Mouse (Mus musculus) stomach, embryonic 15.5 days (tissue): ENCODE data around the gene Rps6ka5. TPM values are rescaled to one million over a fixed set of nuclear protein-coding genes. Genes with fewer than 3 reads are reported as not detected.

Experiments used
- ATAC-seq: fragments of 200-750 bp; cut with Nextera tagmentation; 2 replicates; pipeline ENCODE4 v1.8.0; 2017; ENCODE audit warnings: low read depth, moderate number of reproducible peaks, moderate TSS enrichment; ENCODE audit not compliant: insufficient read depth, low FRiP score
- H3K27ac ChIP-seq: fragments of 300-500 bp; sonication (generic); 2 replicates; pipeline ENCODE4 v1.5.1; 2015; ENCODE audit warnings: mild to moderate bottlenecking, inconsistent platforms
- H3K27me3 ChIP-seq: fragments of 300-500 bp; sonication (generic); replicated peaks from 2 replicates; pipeline ENCODE4 v1.6.1; 2015; ENCODE audit warnings: inconsistent platforms
- H3K36me3 ChIP-seq: fragments of 300-500 bp; sonication (generic); 2 replicates; pipeline ENCODE4 v1.6.1; 2015; ENCODE audit warnings: inconsistent platforms
- H3K4me1 ChIP-seq: fragments of 300-500 bp; sonication (generic); 2 replicates; pipeline ENCODE4 v1.6.1; 2015; ENCODE audit warnings: inconsistent platforms
- H3K4me2 ChIP-seq: fragments of 300-500 bp; sonication (generic); 2 replicates; pipeline ENCODE4 v1.6.1; 2015; ENCODE audit warnings: mild to moderate bottlenecking, inconsistent platforms
- H3K4me3 ChIP-seq: fragments of 300-500 bp; sonication (generic); replicated peaks from 2 replicates; pipeline ENCODE4 v1.5.1; 2015; ENCODE audit warnings: inconsistent platforms
- H3K9ac ChIP-seq: fragments of 300-500 bp; sonication (generic); 2 replicates; pipeline ENCODE4 v1.6.1; 2015; ENCODE audit warnings: inconsistent platforms
- H3K9me3 ChIP-seq: fragments of 300-500 bp; sonication (generic); 2 replicates; pipeline ENCODE4 v1.6.1; 2016; ENCODE audit warnings: inconsistent platforms
- WGBS: fragments of 180-500 bp; shearing (Covaris S2); methylation state at CpG from one replicate; pipeline ENCODE4 v1.1.7; 2015; 5-methylcytosine and 5-hydroxymethylcytosine counted together
- polyA plus RNA-seq: library from polyadenylated mRNA; unstranded; fragments of >200 nt; fragmentation: Nextera tagmentation; extraction: Ambion mirVana; gene quantifications from 2 replicates; pipeline ENCODE4 v1.2.1, GENCODE M21; 2015

The Rps6ka5 gene
- polyA plus RNA-seq, 1 experiment from 2014 or later = 3.6 TPM

- no peak overlapping the region for H3K9ac ChIP-seq
- no peak overlapping the region for H3K4me2 ChIP-seq
- ATAC-seq = no peak
- no peaks in the 10 kb centered on the region for H3K4me1 ChIP-seq
- 66% methylated on average over 3 of the region's 3 CpGs for WGBS
- no peak overlapping the region for H3K27ac ChIP-seq
- H3K9me3 ChIP-seq = no peaks in the 10 kb centered on the region
- H3K36me3 ChIP-seq = no peaks in the 10 kb centered on the region
- H3K4me3 ChIP-seq = no peak overlapping the region
- no peaks in the 10 kb centered on the region for H3K27me3 ChIP-seq
Measured at GRCm38 (mm10) chr12:100636733-100637132, 90.0 kb downstream of the Rps6ka5 start.

DNA sequence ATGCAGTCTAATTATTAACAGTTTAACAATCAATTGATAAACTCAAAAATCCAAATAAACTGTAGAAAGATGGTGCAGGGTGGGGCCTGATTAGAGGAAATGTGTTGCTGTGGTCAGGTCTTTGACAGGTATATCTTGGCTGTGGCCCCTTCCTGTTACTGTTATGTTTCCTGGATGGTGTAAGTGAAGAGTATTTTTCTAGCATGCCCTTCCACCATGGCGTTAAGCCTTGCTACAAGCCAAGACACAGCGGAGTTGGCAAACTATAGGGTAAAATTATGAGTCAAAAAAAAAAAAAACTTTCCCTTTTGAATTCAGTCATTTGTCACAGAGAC, 90.5 kb downstream of the Rps6ka5 start:
- no peaks in the 10 kb centered on the region for H3K36me3 ChIP-seq
- 78% methylated on average over 2 of the region's 2 CpGs for WGBS
- ATAC-seq = no peak

GRCm38 (mm10) chr12:100635601-100636298, 91.0 kb downstream of the Rps6ka5 start:
- Histone ChIP-seq H3K4me3 (no peak overlapping the region), H3K4me1 (no peaks in the 10 kb centered on the region), H3K27ac (no peak overlapping the region), H3K9me3 (no peaks in the 10 kb centered on the region), H3K27me3 (no peaks in the 10 kb centered on the region), H3K4me2 (no peak overlapping the region), H3K9ac (no peak overlapping the region), H3K36me3 (no peaks in the 10 kb centered on the region)
- 77% methylated on average over 6 of the region's 6 CpGs for WGBS
- no peak for ATAC-seq

More for the DNA sequence above, 90.5 kb downstream of the Rps6ka5 start:
- Histone ChIP-seq H3K4me2 (no peak overlapping the region), H3K4me3 (no peak overlapping the region), H3K9ac (no peak overlapping the region), H3K27ac (no peak overlapping the region), H3K27me3 (no peaks in the 10 kb centered on the region), H3K4me1 (no peaks in the 10 kb centered on the region), H3K9me3 (no peaks in the 10 kb centered on the region)

GRCm38 (mm10) chr12:100633231-100633630, 93.6 kb downstream of the Rps6ka5 start:
- no peak for ATAC-seq
- no peaks in the 10 kb centered on the region for H3K4me1 ChIP-seq

GRCm38 (mm10) chr12:100631286-100631685, 95.5 kb downstream of the Rps6ka5 start:
- 91% methylated on average over 7 of the region's 7 CpGs for WGBS
- Histone ChIP-seq H3K4me3 (no peak overlapping the region), H3K9me3 (no peaks in the 10 kb centered on the region), H3K27ac (no peak overlapping the region), H3K36me3 (no peaks in the 10 kb centered on the region), H3K9ac (no peak overlapping the region), H3K27me3 (no peaks in the 10 kb centered on the region), H3K4me1 (no peaks in the 10 kb centered on the region), H3K4me2 (no peak overlapping the region)
- ATAC-seq = no peak

More at GRCm38 (mm10) chr12:100633231-100633630, 93.6 kb downstream of the Rps6ka5 start:
- Histone ChIP-seq H3K9ac (no peak overlapping the region), H3K4me2 (no peak overlapping the region), H3K9me3 (no peaks in the 10 kb centered on the region), H3K4me3 (no peak overlapping the region), H3K27me3 (no peaks in the 10 kb centered on the region), H3K27ac (no peak overlapping the region), H3K36me3 (no peaks in the 10 kb centered on the region)
- 77% methylated on average over 3 of the region's 3 CpGs for WGBS

GRCm38 (mm10) chr12:100629126-100629920, 97.5 kb downstream of the Rps6ka5 start:
- Histone ChIP-seq H3K4me2 (no peak overlapping the region), H3K27ac (no peak overlapping the region), H3K4me3 (no peak overlapping the region), H3K9me3 (no peaks in the 10 kb centered on the region), H3K9ac (no peak overlapping the region), H3K36me3 (no peaks in the 10 kb centered on the region), H3K4me1 (no peaks in the 10 kb centered on the region), H3K27me3 (no peaks in the 10 kb centered on the region)
- 82% methylated on average over 6 of the region's 6 CpGs for WGBS
- ATAC-seq = no peak

- 34% methylated on average over 1 of the region's 1 CpGs for WGBS
- Histone ChIP-seq H3K27ac (no peak overlapping the region), H3K9ac (no peak overlapping the region), H3K4me3 (no peak overlapping the region), H3K4me2 (no peak overlapping the region), H3K9me3 (no peaks in the 10 kb centered on the region), H3K36me3 (no peaks in the 10 kb centered on the region), H3K4me1 (no peaks in the 10 kb centered on the region), H3K27me3 (no peaks in the 10 kb centered on the region)
- no peak for ATAC-seq
Measured at GRCm38 (mm10) chr12:100626991-100627677, 99.6 kb downstream of the Rps6ka5 start.

GRCm38 (mm10) chr12:100626273-100626990, 100.4 kb downstream of the Rps6ka5 start:
- Histone ChIP-seq H3K36me3 (no peaks in the 10 kb centered on the region), H3K4me2 (no peak overlapping the region), H3K27me3 (no peaks in the 10 kb centered on the region), H3K9ac (no peak overlapping the region), H3K4me1 (no peaks in the 10 kb centered on the region), H3K27ac (no peak overlapping the region), H3K4me3 (no peak overlapping the region), H3K9me3 (no peaks in the 10 kb centered on the region)
- ATAC-seq = no peak
- WGBS = 80% methylated on average over 4 of the region's 4 CpGs

GRCm38 (mm10) chr12:100624854-100625447, 101.8 kb downstream of the Rps6ka5 start:
- H3K4me3 ChIP-seq = no peak overlapping the region
- H3K27me3 ChIP-seq = no peaks in the 10 kb centered on the region
- no peak for ATAC-seq
- H3K9ac ChIP-seq = no peak overlapping the region
- WGBS = 68% methylated on average over 3 of the region's 3 CpGs
- H3K4me2 ChIP-seq = no peak overlapping the region
- H3K4me1 ChIP-seq = no peaks in the 10 kb centered on the region
- H3K27ac ChIP-seq = no peak overlapping the region
- no peaks in the 10 kb centered on the region for H3K36me3 ChIP-seq
- no peaks in the 10 kb centered on the region for H3K9me3 ChIP-seq

DNA sequence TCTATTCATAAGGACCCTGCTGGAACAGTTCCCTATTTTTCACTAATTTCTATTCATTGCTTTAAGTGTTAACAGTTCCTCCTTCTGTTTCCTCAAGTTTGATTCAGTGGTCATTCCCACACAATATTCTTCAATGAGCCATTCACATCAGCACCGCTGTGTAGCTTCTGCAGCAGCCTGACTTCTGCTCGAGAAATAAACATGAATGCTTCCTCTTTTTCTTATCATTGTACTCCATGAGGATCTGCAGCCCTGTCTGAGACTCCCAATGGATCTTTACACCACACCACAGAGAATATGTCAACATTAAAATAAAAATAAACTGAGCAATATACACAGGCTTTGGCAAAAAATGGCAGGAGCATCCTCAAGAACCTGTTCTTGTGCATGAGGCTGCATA, 111.5 kb downstream of the Rps6ka5 start:
- no peak overlapping the region for H3K27ac ChIP-seq
- H3K27me3 ChIP-seq = no peaks in the 10 kb centered on the region
- no peak for ATAC-seq
- H3K9me3 ChIP-seq = no peaks in the 10 kb centered on the region
- no peaks in the 10 kb centered on the region for H3K36me3 ChIP-seq
- no peak overlapping the region for H3K4me3 ChIP-seq
- H3K9ac ChIP-seq = no peak overlapping the region
- 62% methylated on average over 2 of the region's 2 CpGs for WGBS
- H3K4me2 ChIP-seq = no peak overlapping the region
- H3K4me1 ChIP-seq = no peaks in the 10 kb centered on the region

DNA sequence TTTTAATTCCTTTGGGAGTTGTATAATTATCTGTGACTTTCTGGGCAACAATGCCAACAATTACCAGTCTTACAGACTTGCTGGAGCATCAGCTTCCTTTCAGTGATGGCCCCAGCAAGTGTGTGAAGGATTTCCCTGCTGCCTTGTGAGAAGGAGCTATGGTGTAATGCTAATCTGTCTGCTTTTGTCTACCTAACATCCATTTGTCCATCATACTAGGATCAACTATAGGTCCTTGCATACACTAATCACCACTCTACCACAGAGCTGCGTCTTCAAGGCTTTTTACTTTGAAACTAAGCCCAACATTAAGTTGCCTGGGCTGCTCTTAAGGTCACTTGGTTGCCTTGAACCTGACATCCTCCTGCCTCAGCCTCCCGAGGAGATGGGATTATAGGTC, 112.9 kb downstream of the Rps6ka5 start:
- Histone ChIP-seq H3K4me3 (no peak overlapping the region), H3K4me2 (no peak overlapping the region), H3K9me3 (no peaks in the 10 kb centered on the region), H3K4me1 (no peaks in the 10 kb centered on the region), H3K9ac (no peak overlapping the region), H3K36me3 (no peaks in the 10 kb centered on the region), H3K27me3 (no peaks in the 10 kb centered on the region), H3K27ac (no peak overlapping the region)
- no peak for ATAC-seq
- 79% methylated on average over 2 of the region's 2 CpGs for WGBS
